Mouse (Mus musculus) intestine, embryonic 15.5 days (tissue): ENCODE measurements at regions not wholly inside any gene's neighbourhood (a gene's known extent, or its start where the extent isn't known, plus 50 kb on each side); places are given as distances from the start of the nearest gene placed in this dataset.
A peak's percentile ranks its signal among the peaks of the same experiment; 100 is the strongest.

Experiments used
- ATAC-seq: fragments of 200-750 bp; cut with Nextera tagmentation; 2 replicates; pipeline ENCODE4 v1.8.0; 2017; ENCODE audit warnings: moderate TSS enrichment, moderate library complexity
- H3K27ac ChIP-seq: fragments of 300-500 bp; sonication (generic); 2 replicates; pipeline ENCODE4 v1.5.1; 2015; ENCODE audit warnings: mild to moderate bottlenecking, inconsistent platforms
- H3K27me3 ChIP-seq: fragments of 300-500 bp; sonication (generic); replicated peaks from 2 replicates; pipeline ENCODE4 v1.6.1; 2015; ENCODE audit warnings: inconsistent platforms
- H3K36me3 ChIP-seq: fragments of 300-500 bp; sonication (generic); 2 replicates; pipeline ENCODE4 v1.6.1; 2015; ENCODE audit warnings: inconsistent platforms
- H3K4me1 ChIP-seq: fragments of 300-500 bp; sonication (generic); replicated peaks from 2 replicates; pipeline ENCODE4 v1.6.1; 2015; ENCODE audit warnings: inconsistent platforms
- H3K4me2 ChIP-seq: fragments of 300-500 bp; sonication (generic); replicated peaks from 2 replicates; pipeline ENCODE4 v1.6.1; 2015; ENCODE audit warnings: mild to moderate bottlenecking, inconsistent platforms
- H3K4me3 ChIP-seq: fragments of 300-500 bp; sonication (generic); replicated peaks from 2 replicates; pipeline ENCODE4 v1.5.1; 2015; ENCODE audit warnings: inconsistent platforms
- H3K9ac ChIP-seq: fragments of 300-500 bp; sonication (generic); 2 replicates; pipeline ENCODE4 v1.6.1; 2015; ENCODE audit warnings: inconsistent platforms
- H3K9me3 ChIP-seq: fragments of 300-500 bp; sonication (generic); 2 replicates; pipeline ENCODE4 v1.6.1; 2016; ENCODE audit warnings: inconsistent platforms
- WGBS: fragments of 180-500 bp; shearing (Covaris S2); methylation state at CpG from one replicate; pipeline ENCODE4 v1.1.7; 2015; 5-methylcytosine and 5-hydroxymethylcytosine counted together

- H3K9ac ChIP-seq = no peak overlapping the region
- H3K4me3 ChIP-seq = no peak overlapping the region
- no peaks in the 10 kb centered on the region for H3K4me1 ChIP-seq
- no peak for ATAC-seq
- no peaks in the 10 kb centered on the region for H3K27me3 ChIP-seq
- H3K4me2 ChIP-seq = no peak overlapping the region
- H3K9me3 ChIP-seq = no peaks in the 10 kb centered on the region
- no peaks in the 10 kb centered on the region for H3K36me3 ChIP-seq
- no peak overlapping the region for H3K27ac ChIP-seq
Observed at GRCm38 (mm10) chr1:94827628-94828027, 485.8 kb upstream of the Fam174a start.

GRCm38 (mm10) chr1:94835982-94836381 lies 477.4 kb upstream of the Fam174a start:
- H3K4me3 ChIP-seq = no peak overlapping the region
- WGBS = 85% methylated on average over 4 of the region's 4 CpGs
- H3K27me3 ChIP-seq = no peaks in the 10 kb centered on the region
- H3K36me3 ChIP-seq = no peaks in the 10 kb centered on the region
- H3K9me3 ChIP-seq = no peaks in the 10 kb centered on the region
- ATAC-seq = no peak
- H3K4me1 ChIP-seq = no peaks in the 10 kb centered on the region
- H3K9ac ChIP-seq = no peak overlapping the region
- H3K4me2 ChIP-seq = no peak overlapping the region
- no peak overlapping the region for H3K27ac ChIP-seq

GRCm38 (mm10) chr1:94851522-94851921 lies 461.9 kb upstream of the Fam174a start:
- no peak overlapping the region for H3K9ac ChIP-seq
- H3K27me3 ChIP-seq = no peaks in the 10 kb centered on the region
- no peak overlapping the region for H3K4me3 ChIP-seq
- H3K9me3 ChIP-seq = no peaks in the 10 kb centered on the region
- no peaks in the 10 kb centered on the region for H3K36me3 ChIP-seq
- H3K4me1 ChIP-seq = no peaks in the 10 kb centered on the region
- H3K27ac ChIP-seq = no peak overlapping the region
- WGBS = 70% methylated on average over 1 of the region's 1 CpGs
- H3K4me2 ChIP-seq = no peak overlapping the region
- ATAC-seq = no peak

- H3K27me3 ChIP-seq = no peaks in the 10 kb centered on the region
- H3K9ac ChIP-seq = no peak overlapping the region
- H3K36me3 ChIP-seq = no peaks in the 10 kb centered on the region
- no peak overlapping the region for H3K4me2 ChIP-seq
- no peaks in the 10 kb centered on the region for H3K9me3 ChIP-seq
- 85% methylated on average over 2 of the region's 2 CpGs for WGBS
- ATAC-seq = no peak
- H3K27ac ChIP-seq = no peak overlapping the region
- H3K4me3 ChIP-seq = no peak overlapping the region
- no peaks in the 10 kb centered on the region for H3K4me1 ChIP-seq
Observed at GRCm38 (mm10) chr1:94858464-94858863, 455.0 kb upstream of the Fam174a start.

GRCm38 (mm10) chr1:94868872-94869271 lies 444.6 kb upstream of the Fam174a start:
- Histone ChIP-seq H3K4me1 (no peaks in the 10 kb centered on the region), H3K27me3 (no peaks in the 10 kb centered on the region), H3K4me3 (no peak overlapping the region), H3K27ac (no peak overlapping the region), H3K36me3 (no peaks in the 10 kb centered on the region), H3K9ac (no peak overlapping the region), H3K9me3 (no peaks in the 10 kb centered on the region), H3K4me2 (no peak overlapping the region)
- no peak for ATAC-seq

GRCm38 (mm10) chr1:94880553-94880952 lies 432.9 kb upstream of the Fam174a start:
- no peaks in the 10 kb centered on the region for H3K36me3 ChIP-seq
- no peaks in the 10 kb centered on the region for H3K27me3 ChIP-seq
- no peaks in the 10 kb centered on the region for H3K4me1 ChIP-seq
- no peak overlapping the region for H3K4me2 ChIP-seq
- no peak overlapping the region for H3K27ac ChIP-seq
- H3K9me3 ChIP-seq = no peaks in the 10 kb centered on the region
- ATAC-seq = no peak
- H3K4me3 ChIP-seq = no peak overlapping the region
- WGBS = 90% methylated on average over 1 of the region's 1 CpGs
- no peak overlapping the region for H3K9ac ChIP-seq

GRCm38 (mm10) chr1:94904982-94905507 lies 408.4 kb upstream of the Fam174a start:
- no peaks in the 10 kb centered on the region for H3K4me1 ChIP-seq
- no peaks in the 10 kb centered on the region for H3K36me3 ChIP-seq
- H3K4me3 ChIP-seq = no peak overlapping the region
- H3K9ac ChIP-seq = no peak overlapping the region
- 64% methylated on average over 3 of the region's 3 CpGs for WGBS
- H3K27ac ChIP-seq = no peak overlapping the region
- no peak overlapping the region for H3K4me2 ChIP-seq
- no peaks in the 10 kb centered on the region for H3K27me3 ChIP-seq
- ATAC-seq = peak; percentile 80
- no peaks in the 10 kb centered on the region for H3K9me3 ChIP-seq

GRCm38 (mm10) chr1:94910839-94911238 lies 402.6 kb upstream of the Fam174a start:
- Histone ChIP-seq H3K9ac (no peak overlapping the region), H3K4me2 (no peak overlapping the region), H3K4me1 (no peaks in the 10 kb centered on the region), H3K27me3 (no peaks in the 10 kb centered on the region), H3K9me3 (no peaks in the 10 kb centered on the region), H3K4me3 (no peak overlapping the region), H3K27ac (no peak overlapping the region), H3K36me3 (no peaks in the 10 kb centered on the region)
- ATAC-seq = no peak
